Mouse (Mus musculus) testis, adult 2 months (tissue): Measurements from ENCODE around the gene Ppp4r3a. TPM values are rescaled to one million over a fixed set of nuclear protein-coding genes. Genes with fewer than 3 reads are reported as not detected.

Source experiments
- H3K27ac ChIP-seq: fragments of 200-500 bp; 2 replicates; pipeline ENCODE4 v1.5.1; 2012; ENCODE audit warnings: low read depth, low read length; ENCODE audit not compliant: control insufficient read depth, insufficient read depth
- H3K27me3 ChIP-seq: fragments of 200-500 bp; 2 replicates; pipeline ENCODE4 v1.6.1; 2012; ENCODE audit warnings: mild to moderate bottlenecking, low read length, moderate library complexity; ENCODE audit not compliant: control insufficient read depth, insufficient read depth
- H3K36me3 ChIP-seq: fragments of 200-500 bp; 2 replicates; pipeline ENCODE4 v1.6.1; 2012; ENCODE audit warnings: mild to moderate bottlenecking, low read length; ENCODE audit not compliant: control insufficient read depth, insufficient read depth
- H3K4me1 ChIP-seq: fragments of 200-500 bp; 2 replicates; pipeline ENCODE4 v1.6.1; 2012; ENCODE audit warnings: low read length; ENCODE audit not compliant: control insufficient read depth, insufficient read depth
- H3K4me3 ChIP-seq: fragments of 200-500 bp; 2 replicates; pipeline ENCODE4 v1.5.1; 2012; ENCODE audit warnings: low read depth, mild to moderate bottlenecking, low read length, moderate library complexity, mixed read lengths; ENCODE audit not compliant: control insufficient read depth
- CTCF ChIP-seq: fragments of 200-500 bp; IDR thresholded peaks from 2 replicates; pipeline ENCODE4 v1.5.1; 2012; ENCODE audit warnings: low read depth, mild to moderate bottlenecking, inconsistent platforms, low read length, moderate library complexity; ENCODE audit not compliant: control insufficient read depth, insufficient read depth, insufficient replicate concordance
- POLR2A ChIP-seq: fragments of 200-500 bp; IDR thresholded peaks from 2 replicates; pipeline ENCODE4 v1.6.1; 2012; ENCODE audit warnings: low read depth, mild to moderate bottlenecking, inconsistent platforms, low read length, moderate library complexity; ENCODE audit not compliant: control insufficient read depth
- polyA plus RNA-seq: library from polyadenylated mRNA; depleted of rRNA; stranded (reverse); fragments of >200 nt; gene quantifications from 2 replicates; pipeline ENCODE4 v1.2.3, GENCODE M21; 2012

The Ppp4r3a gene
- polyA plus RNA-seq, 1 experiment, result 9.8 TPM

DNA sequence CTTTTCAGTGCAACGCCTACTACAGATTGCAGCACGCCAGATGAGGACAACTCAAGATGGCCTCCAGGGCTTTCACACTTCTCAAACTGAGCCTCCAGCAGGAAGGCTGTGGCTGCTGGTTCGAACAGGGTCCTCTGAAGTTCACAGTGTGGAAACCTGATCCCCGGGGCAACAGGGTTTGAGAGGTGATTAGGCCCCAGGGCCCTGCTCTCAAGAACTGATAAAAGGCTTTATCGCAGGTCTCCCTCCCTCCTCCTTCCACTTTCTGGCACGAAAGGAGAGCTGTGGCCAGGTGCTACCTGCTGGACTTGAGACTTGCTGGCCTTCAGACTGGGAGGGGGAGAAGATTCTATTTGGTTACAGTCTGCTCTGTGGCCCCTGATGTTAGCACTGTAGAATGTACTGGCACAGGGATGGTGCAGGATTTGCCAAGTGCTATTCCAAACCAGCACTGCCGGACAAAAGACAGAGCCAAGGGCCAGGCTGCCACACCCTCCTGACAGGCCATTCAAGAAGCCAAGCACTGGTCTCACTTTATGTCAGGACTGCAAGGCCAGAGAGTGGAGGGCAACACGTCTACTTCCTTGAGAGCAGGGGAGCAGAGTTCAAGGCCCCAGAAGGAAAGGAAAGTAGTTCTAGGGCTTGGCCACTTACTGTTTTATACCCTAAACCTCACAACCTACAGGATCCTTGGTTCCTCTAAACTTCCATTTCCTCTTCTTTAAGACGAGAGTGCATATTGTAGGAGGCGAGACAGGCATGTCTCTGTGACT, 73.2 kb downstream of the Ppp4r3a start:
- H3K36me3 ChIP-seq, result no peaks in the 10 kb centered on the region
- H3K4me1 ChIP-seq, result no peaks in the 10 kb centered on the region
- TF ChIP-seq CTCF (no peak), POLR2A (no peak)
- H3K27ac ChIP-seq, result no peak overlapping the region
- H3K27me3 ChIP-seq, result no peaks in the 10 kb centered on the region
- H3K4me3 ChIP-seq, result no peak overlapping the region

GRCm38 (mm10) chr12:101009225-101009624, 74.3 kb downstream of the Ppp4r3a start:
- Histone ChIP-seq H3K36me3 (no peaks in the 10 kb centered on the region), H3K4me3 (no peak overlapping the region), H3K27me3 (no peaks in the 10 kb centered on the region), H3K4me1 (no peaks in the 10 kb centered on the region), H3K27ac (no peak overlapping the region)
- TF ChIP-seq POLR2A (no peak), CTCF (no peak)

DNA sequence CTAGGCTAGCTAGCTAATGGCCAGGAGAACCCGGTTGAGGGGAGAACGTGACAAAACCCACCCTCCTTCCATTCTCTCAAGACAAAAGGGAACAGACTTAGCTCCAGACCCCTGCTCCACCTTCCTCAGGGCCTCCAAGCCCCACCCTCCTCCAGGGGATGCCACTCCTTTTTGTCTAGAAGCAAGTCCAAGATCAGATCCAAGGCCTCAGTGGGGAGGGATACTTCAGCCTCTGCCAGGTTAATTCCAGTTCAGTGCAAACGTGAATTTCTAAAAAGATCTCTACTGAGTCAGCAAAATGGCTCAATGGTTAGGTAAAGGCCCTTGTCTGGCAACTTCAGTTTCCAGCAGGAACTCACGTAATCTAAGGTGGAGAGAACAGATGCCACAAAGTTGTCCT, 74.9 kb downstream of the Ppp4r3a start:
- Histone ChIP-seq H3K27ac (no peak overlapping the region), H3K4me3 (no peak overlapping the region), H3K4me1 (no peaks in the 10 kb centered on the region), H3K36me3 (no peaks in the 10 kb centered on the region), H3K27me3 (no peaks in the 10 kb centered on the region)
- TF ChIP-seq CTCF (no peak), POLR2A (no peak)

GRCm38 (mm10) chr12:101007968-101008481, 75.5 kb downstream of the Ppp4r3a start:
- H3K4me3 ChIP-seq, result no peak overlapping the region
- TF ChIP-seq CTCF, result no peak
- no peak for TF ChIP-seq POLR2A
- no peak overlapping the region for H3K27ac ChIP-seq
- H3K27me3 ChIP-seq, result no peaks in the 10 kb centered on the region
- no peaks in the 10 kb centered on the region for H3K4me1 ChIP-seq
- H3K36me3 ChIP-seq, result no peaks in the 10 kb centered on the region

DNA sequence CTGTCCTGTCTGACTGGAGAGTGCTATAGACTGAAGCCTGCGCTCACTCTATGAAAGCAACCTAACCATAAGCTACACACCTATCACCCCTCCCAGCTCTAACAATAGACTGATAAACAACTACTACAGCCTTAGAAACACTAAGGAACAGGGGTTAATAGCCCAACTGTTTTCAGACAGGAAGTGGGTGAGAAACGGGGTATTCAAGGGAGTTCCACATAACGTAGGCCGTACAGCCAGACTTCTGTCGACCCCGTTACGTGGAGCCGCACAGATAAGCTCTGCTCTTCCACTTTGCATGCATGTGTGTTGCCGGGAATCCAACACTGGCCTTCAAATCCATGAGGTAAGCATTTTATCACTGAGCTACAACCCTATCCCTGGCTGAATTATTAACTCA, 76.1 kb downstream of the Ppp4r3a start:
- Histone ChIP-seq H3K4me1 (no peaks in the 10 kb centered on the region), H3K4me3 (no peak overlapping the region), H3K36me3 (no peaks in the 10 kb centered on the region), H3K27ac (no peak overlapping the region), H3K27me3 (no peaks in the 10 kb centered on the region)
- TF ChIP-seq POLR2A, result no peak
- no peak for TF ChIP-seq CTCF

- H3K4me3 ChIP-seq, result no peak overlapping the region
- TF ChIP-seq CTCF (no peak), POLR2A (no peak)
- no peaks in the 10 kb centered on the region for H3K27me3 ChIP-seq
- no peak overlapping the region for H3K27ac ChIP-seq
- H3K36me3 ChIP-seq, result no peaks in the 10 kb centered on the region
- no peaks in the 10 kb centered on the region for H3K4me1 ChIP-seq
These were observed 77.7 kb downstream of the Ppp4r3a start for GRCm38 (mm10) chr12:101005665-101006420.

- no peaks in the 10 kb centered on the region for H3K27me3 ChIP-seq
- no peaks in the 10 kb centered on the region for H3K36me3 ChIP-seq
- no peak overlapping the region for H3K4me3 ChIP-seq
- TF ChIP-seq CTCF (no peak), POLR2A (no peak)
- H3K27ac ChIP-seq, result no peak overlapping the region
- H3K4me1 ChIP-seq, result no peaks in the 10 kb centered on the region
These were observed 78.5 kb downstream of the Ppp4r3a start for GRCm38 (mm10) chr12:101004982-101005381.
